Mouse (Mus musculus) gonadal fat pad, adult 2 months (tissue): ENCODE measurements around the gene Fcf1. TPM values are rescaled to one million over a fixed set of nuclear protein-coding genes. Genes with fewer than 3 reads are reported as not detected.

Source experiments
- DNase-seq: peaks from one replicate; pipeline ENCODE4 v3.0.0-alpha.2; 2012; ENCODE audit warnings: low read depth
- polyA plus RNA-seq: library from polyadenylated mRNA; depleted of rRNA; stranded (reverse); fragments of >200 nt; gene quantifications from 2 replicates; pipeline ENCODE4 v1.2.3, GENCODE M21; 2012; rRNA removed

The Fcf1 gene
- polyA plus RNA-seq, 1 experiment, result 56.9 TPM

DNA sequence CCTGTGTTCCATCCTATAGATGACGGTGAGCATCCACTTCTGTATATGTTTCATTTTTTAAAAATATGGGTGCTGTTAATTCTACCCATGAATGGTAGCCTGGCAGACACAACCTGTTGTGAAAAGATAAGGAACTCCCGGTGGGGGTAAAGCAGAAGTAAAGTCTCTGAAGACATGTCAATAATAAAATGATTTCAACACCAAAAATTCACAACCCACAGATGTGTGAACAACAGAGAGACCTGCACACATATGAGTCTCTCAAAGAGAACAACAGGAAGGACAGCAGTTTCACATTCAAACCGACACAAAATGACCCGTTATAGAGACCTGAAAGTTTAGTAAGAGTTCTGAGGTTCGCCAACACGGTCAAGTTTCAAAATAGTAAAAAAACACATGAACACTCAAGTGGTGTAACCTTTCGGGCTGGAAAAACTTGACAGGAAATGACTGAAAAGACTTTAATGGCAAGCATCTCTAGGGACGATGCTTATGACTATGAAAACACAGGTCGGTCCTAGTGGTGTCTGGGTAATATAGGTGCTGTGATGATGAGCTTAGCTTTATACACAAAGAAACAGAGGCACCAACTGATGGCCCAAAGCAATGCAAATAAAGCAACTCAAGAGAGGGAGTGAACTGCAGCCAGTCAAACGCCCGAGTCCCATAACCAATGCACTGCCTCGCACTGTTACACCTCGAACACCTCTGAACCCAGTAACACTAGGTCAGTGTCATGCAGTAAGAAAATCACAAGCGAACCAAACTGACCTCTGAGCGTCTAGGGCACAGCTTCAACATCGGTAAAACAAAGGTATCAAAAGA is 1.7 kb upstream of the Fcf1 start:
- DNase-seq, result no peak

DNA sequence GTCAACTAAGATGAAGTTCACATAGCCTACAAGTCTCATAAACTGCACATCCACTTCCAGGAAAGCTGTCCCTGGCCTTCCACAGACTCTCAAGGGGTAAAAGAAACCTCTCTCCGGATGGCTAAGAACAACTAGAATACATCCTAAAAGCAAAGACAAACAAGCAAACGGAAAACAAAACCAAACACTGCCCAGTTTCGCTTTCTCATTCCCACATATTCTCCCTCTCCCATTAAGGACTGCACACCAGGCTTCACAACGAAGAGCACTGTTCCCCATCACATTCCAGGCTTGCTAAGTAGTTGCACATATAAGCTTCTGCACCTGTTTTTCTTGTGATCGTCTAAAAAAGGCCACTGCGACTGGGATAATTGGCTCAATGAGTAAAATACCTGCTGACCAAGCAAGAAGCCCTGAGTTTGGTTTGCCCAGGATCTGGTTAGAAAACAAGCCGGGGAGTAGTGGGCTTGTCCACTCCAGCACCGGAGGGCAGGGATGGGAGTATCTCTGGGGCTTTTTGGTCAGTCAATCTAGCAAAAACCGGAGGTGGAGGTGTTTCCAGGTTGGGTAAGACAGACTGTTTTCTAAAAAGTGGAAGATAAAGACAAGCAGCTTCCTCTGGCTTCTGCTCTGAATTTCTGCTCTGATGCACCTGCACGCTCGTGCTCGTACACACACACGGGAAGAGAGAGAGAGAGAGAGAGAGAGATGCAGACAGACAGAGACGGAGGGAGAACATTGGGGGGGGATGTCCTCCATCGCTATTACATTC is 855 bp upstream of the Fcf1 start:
- no peak for DNase-seq

DNA sequence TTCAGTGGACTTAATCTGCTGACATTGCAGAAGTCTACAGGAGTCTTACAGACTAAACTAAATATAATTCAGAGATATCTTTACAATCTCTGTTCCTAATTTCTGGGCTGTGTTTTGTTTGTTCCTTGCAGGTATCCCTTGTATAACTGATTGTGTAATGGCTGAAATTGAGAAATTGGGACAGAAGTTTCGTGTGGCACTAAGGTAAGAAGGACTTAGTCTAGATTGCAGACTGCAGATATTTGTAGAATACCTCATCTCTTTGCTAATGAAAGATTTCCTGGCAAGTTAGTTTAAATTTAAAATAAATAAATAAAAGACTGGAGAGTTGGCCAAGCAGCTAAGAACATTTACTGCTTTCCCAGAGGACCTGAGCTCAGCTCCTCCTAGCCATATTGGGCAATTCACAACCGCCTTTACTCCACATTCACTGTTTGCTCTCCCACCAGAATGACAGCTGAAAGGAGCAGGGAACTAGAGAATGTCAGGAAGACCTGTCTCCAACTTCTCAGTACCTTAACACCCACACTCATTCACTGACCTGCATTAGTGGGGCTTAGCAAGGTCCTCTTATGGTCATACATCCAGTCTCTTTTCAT is 8.7 kb downstream of the Fcf1 start:
- DNase-seq, result peak; percentile 96

DNA sequence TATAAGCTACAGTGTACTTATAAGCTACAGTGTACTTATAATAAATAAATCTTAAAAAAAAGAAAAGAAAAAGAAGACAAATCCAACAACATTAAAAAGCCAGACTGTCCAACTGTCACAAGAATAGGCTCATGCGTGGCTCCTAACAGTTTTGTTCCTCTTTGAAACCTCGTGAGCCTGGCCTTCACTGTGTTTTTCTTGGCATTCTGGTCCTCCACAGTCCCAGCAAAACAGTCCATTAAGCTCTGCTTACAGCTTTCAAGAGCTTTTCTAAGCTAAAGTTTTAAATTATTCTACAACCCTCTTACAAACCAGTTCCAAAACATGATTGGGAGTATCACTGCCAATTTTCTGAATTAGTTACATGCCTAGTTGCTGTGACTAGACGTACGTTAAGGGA is 18.8 kb downstream of the Fcf1 start:
- no peak for DNase-seq

DNA sequence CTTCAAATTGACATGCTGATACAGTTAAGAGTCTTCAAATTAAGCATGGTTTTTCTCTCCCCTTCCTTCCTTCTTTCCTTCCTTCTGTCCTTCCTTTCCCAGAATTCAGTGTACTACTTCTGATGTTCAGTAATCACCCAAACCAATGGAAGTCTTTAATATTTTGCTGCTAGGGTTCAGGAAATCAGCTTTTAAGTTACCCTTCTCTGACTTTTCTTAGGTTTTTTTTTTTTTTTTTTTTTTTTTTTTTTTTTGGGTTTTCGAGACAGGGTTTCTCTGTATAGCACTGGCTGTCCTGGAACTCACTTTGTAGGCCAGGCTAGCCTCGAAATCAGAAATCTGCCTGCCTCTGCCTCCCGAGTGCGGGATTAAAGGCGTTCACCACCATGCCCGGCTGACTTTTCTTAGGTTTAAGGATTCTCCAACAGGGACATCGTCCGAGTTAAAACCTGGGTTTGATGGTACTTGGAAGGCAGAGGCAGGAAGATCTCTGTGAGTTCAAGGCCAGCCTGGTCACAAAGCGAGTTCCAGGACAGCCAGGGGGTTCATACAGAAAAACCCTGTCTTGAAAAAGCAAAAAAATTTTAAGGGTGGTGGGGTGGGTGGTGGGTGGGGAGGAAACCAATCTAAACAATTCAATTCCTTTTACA is 24.5 kb downstream of the Fcf1 start:
- DNase-seq, result no peak

DNA sequence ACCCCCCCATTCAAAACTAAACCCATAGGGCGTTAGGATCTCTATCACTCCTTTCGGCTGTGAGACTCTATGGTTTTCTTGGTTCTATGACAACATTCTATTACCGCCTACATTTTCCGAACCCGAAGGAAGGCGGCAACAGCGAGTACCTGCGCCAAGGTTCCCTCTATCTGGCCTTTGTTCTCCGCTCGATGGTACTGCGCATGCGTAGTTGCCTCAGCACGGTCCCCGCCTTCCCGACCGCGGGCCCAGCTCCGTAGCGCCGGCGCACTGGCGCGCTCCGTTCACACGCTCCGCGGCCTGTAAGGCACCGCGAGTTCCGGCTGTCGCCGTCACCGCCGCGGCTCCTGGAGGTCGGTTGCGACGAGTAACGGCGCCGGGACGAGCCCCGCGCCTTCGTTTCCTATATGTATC is 25.4 kb downstream of the Fcf1 start, which contains the start of gene Ylpm1:
Gene Ylpm1 (plus strand): TSS at position 239 of the 414 bp plus-strand sequence.
- peak; percentile 83 for DNase-seq

DNA sequence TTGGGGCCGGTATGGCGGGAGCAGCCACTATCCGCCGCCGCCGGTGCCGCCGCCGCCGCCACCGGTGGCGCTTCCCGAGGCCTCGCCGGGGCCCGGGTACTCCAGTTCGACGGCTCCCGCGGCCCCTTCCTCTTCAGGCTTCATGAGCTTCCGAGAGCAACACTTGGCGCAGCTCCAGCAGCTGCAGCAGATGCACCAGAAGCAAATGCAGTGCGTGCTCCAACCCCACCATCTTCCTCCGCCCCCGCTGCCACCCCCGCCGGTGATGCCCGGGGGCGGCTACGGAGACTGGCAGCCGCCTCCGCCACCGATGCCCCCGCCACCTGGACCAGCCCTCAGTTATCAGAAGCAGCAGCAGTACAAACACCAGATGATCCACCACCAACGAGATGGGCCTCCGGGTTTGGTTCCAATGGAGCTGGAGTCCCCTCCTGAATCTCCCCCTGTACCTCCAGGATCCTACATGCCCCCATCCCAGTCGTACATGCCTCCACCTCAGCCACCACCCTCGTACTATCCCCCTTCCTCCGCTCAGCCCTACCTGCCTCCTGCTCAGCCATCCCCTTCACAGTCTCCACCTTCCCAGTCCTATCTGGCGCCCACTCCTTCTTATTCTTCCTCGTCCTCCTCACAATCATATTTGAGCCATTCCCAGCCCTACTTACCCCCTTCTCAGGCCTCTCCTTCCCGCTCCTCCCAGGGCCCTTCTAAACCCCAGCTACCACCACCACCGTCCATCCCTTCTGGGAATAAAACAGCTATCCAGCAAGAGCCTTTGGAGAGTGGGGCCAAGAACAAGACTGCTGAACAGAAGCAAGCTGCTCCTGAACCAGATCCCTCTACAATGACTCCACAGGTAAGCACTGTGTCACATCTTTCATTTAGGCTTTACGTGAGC is 26.1 kb downstream of the Fcf1 start:
- DNase-seq, result no peak

DNA sequence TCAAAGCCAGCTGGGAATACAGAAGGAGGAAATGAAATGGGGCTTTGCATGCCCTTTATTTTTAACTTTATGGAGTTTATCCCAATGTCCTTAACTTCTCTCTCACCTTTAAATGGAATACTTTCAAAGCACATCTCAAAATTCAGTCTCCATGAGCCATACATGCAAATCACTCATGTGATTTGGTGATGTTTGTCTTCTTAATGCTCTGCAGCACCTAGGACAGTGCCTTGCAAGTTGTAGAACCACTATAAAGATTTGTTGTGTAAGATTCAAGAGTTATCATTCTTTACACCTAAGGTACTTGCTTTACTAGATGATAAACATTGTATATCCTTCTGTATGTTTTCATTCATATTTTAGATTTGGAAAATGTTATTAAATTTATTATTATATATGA is 28.4 kb downstream of the Fcf1 start:
- no peak for DNase-seq

DNA sequence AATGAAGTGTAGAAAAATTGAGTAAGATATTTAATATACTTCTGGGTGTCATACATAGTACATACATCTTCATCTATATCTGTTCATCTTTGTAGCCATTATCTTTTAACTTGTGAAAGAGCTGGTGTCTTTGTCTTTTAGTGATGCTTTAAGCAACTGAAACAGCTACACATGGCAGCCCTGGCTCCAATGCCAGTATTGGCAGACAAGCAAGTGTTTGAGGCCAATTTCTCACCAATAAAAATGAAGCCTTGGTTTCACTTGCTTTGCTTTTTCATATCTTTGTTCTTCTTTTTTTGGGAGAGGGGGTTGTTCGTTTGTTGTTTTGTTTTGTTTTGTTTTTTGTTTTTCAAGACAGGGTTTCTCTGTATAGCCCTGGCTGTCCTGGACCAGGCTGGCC is 35.5 kb downstream of the Fcf1 start:
- DNase-seq, result no peak

DNA sequence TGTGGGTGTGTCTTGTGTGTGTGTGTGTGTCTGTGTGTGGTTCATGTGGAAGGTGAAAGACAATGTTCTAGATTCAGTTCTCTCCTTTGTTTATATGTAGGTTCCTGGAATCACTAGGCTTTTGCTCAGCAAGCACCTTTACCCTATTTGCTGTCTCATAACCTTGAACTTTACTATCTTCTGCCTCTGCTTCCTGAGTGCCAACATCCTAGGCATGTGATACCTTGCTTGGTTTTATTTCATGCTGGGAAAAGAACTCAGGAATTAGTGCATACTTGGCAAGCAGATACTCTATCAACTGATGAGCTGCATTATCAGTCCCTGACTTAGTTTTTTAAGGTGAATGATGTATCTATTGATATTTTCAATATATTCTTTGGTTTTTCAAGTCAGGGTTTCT is 36.3 kb downstream of the Fcf1 start:
- DNase-seq, result no peak

DNA sequence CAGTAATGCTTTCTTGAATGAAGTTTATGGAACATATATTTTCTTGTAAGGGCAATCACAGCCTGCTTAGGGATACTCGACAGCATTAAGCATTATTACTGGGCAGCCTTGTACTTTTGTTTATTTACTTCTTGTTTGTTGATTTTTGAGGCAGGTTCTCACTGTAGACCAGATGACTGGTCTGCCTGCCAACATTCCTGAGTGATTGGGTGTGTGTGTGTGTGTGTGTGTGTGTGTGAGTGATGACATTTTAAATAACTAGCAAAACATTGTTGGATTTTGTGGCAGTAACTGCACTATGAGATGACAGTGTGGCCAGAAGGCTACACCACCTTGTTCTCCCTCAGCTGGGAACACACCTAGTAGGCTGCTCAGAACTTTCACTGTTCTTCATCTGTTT is 39.1 kb downstream of the Fcf1 start:
- no peak for DNase-seq

DNA sequence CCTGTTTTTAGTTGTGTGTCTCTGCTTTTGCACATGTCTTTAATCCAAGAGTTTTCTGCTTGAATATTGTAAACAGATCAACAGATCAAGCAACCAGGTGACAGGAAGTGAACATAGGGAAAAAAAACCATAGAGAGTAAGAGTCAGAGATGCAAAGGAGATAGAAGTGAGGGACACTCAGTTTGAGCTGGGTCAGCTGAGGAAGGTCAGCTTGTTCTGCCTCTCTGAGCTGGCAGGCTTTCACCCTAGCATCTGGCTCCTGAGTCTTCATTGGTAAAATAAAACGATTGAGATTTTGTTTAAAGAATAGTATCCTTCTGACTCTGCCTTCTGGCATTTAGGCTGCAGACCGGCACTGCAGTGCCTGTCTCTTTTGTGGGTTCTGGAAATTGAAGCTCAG is 39.8 kb downstream of the Fcf1 start:
- DNase-seq, result no peak

DNA sequence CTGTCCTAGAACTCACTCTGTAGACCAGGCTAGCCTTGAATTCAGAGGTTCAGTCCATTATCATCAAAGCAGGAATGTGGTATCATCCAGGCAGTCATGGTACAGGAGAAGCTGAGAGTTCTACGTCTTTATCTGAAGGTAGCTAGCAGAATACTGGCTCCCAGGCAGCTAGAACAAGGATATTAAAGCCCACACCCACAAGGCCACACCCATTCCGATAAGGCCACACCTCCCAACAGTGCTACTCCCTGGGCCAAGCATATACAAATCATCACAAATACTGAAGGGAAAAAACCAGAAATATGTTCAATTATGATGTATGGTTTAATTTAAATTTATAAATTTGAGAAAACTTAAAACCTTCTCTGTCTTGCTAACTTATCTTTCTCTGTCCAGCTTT is 41.5 kb downstream of the Fcf1 start:
- no peak for DNase-seq

DNA sequence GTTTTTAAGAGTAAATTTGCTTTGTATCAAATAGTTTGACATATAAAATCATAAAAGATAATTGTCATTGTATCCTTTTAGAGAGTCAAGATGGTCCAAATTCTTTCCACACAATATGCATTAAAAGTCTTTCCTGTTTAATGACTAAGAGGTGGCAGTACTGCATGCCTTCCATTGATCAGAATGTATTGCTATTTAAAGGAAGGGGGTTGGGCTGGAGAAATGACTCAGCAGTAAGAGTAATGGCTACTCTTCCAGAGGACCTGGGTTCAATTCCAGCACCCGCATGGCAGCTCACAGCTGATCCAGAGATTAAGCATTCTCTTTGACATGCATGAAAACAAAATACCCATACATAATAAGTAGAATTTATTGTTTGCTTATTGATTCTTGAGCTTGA is 51.4 kb downstream of the Fcf1 start:
- DNase-seq, result no peak

DNA sequence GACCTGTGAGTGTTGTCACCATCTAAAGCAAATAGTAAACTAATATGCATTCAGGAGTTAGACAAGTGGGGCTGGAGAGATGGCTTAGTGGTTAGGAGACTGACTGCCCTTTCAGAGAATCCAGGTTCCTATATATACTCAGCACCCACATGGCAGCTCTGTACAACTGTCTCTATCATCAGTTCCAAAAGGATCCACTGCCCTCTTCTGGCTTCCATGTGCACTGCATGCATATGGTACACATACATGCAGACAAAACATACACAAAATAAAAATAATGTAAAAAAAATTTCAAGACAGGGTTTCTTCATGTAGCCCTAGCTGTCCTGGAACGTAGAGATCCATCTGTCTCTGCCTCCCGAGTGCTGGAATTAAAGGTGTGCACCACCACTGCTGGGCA is 62.0 kb downstream of the Fcf1 start:
- no peak for DNase-seq

Other genes with a start within 250 kb of the Fcf1 start
- 1,124 and 1,189 TPM in 2 replicates for gene Npc2, start 197.7 kb upstream of the Fcf1 start, polyA plus RNA-seq
- gene Isca2, start 197.6 kb upstream of the Fcf1 start, polyA plus RNA-seq, result 82.4 and 118 TPM in 2 replicates
- 35.6 and 37.9 TPM in 2 replicates for gene Ltbp2, start 94.4 kb upstream of the Fcf1 start, polyA plus RNA-seq
- 37.6 and 42.5 TPM in 2 replicates for gene Arel1, start within 50 bp of the Fcf1 start, polyA plus RNA-seq
- 9.3 and 18.3 TPM in 2 replicates for gene Ylpm1, start 25.4 kb downstream of the Fcf1 start, polyA plus RNA-seq
- gene Prox2, start 139.9 kb downstream of the Fcf1 start, polyA plus RNA-seq, result 3.0 and 3.4 TPM in 2 replicates
- 125 and 132 TPM in 2 replicates for gene Dlst, start 139.9 kb downstream of the Fcf1 start, polyA plus RNA-seq
- gene Rps6kl1, start 180.4 kb downstream of the Fcf1 start, polyA plus RNA-seq, result 1.6 and 1.9 TPM in 2 replicates
- 26.8 and 32.7 TPM in 2 replicates for gene Pgf, start 206.9 kb downstream of the Fcf1 start, polyA plus RNA-seq
- 111 and 189 TPM in 2 replicates for gene Eif2b2, start 248.6 kb downstream of the Fcf1 start, polyA plus RNA-seq